Mouse (Mus musculus) cerebellum, postnatal 36 days (tissue): ENCODE results near the gene Guca2b.

ENCODE experiments used
- DNase-seq, 2 experiments: peaks; one replicate each; pipeline ENCODE4 v3.0.0; 2021 to 2022; ENCODE audit warnings: mixed read lengths in 2 of 2

The Guca2b gene

DNA sequence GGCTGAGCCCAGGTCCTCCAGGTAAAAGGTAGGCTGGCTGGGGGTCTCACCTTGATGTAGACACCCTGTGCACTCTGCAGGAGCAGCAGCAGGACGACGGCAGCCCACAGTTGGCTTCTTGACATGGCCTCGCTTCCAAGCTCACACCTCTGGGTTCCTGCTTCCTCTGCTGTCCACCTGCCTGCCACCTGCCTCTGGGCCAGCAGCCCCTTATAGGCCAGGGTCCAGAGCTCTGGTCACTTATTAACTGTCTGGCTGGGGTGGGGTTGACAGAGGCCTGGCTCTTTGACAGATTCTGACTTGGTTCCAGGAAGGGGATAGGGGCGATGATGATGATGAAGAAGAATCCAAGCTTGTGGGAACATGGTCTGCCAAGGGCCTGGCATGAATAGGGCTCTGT lies at the start of gene Guca2b:
TSS of gene Guca2b (minus strand) at position 224 of the 400 bp plus-strand sequence.
- no peak for DNase-seq

DNA sequence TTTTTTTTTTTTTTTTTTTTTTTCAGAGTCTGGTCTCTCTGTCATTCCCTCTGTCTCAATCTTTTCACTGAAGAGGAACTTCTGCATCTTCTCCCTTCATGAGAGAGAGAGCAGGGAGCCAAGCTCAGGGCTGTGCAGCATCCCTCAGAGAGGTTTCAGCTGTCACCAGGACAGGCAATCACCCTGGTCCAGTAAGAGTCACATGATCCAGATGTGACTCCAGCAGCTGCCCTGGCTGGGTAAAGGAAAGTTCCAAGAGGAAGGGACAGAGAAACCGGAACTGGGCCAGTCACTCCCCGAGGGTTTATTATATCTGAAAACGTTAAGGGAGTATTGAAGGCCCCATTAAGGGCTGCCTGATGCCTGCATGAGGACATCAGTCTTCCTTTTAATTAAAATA lies 49.0 kb upstream of the Guca2b start:
- DNase-seq: no peak

DNA sequence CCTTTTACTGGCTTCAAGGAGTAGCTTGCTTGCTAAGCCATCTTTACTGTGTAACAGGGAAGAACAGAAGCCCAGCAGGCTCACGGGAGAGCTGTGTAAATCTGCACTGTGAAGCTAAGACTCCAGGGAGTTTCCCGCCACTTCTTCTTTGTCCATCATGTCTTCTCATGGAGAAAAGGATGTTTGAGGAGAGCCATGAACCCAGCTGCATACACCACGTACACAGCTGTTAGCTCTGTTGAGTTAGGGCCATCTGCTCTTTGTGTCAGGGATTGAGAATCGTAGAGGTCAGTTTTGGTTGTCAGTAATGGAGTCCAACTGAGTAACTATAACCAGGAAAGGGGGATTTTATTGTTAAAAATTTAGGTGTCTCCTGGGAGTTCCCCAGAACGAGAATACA lies 48.6 kb upstream of the Guca2b start:
- no peak for DNase-seq

DNA sequence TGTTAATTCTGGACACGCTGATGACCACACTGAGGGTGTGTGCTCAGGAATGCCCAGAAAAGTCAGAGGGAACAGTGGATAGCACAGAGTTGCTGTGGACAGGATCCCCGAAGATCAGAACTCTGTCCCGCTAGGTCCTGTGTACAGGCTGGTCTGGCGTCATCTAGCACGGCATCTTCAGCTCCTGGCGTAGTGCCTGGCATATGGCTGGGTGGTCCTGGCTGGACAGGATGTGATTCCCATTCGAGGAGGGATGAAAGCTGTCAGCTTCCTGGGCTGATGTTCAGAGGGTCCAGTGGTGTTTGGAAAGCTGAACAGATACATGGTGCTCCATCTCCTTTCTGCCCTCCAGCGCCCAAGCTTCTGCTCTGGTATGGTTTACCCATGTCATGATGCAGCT lies 45.2 kb upstream of the Guca2b start:
- DNase-seq: no peak

DNA sequence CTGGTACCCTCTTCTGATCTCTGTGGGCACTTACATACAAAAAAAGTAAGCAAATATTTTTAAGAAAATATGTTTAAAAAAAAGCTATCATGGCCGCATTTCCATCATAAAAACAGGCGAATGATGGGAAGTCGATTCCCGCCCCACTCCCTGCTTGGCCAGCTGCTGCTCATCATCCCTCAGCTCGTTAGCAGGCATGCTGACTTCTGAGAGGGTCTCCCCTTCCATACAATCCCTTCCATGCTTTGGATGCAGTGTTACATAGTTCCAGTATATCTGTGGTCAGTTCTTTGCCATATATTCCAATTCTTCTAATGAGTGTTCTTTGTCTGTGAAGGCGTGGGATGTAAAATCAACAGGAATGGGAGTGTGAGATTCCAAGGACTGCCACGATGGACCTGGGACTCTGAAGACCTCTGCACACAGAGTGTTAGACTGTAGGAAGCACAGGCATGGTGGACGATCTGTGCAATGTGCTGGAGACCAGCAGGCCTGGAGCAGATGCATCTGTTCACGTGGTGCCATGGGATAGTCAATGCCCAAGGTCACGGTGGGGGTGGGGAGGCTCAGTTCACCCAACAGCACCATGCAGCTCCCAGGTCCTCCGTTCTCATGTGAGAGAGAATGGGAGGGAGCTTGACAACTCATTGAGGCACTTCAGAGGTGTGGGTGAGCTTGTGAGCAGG lies 42.7 kb upstream of the Guca2b start:
- no peak for DNase-seq

DNA sequence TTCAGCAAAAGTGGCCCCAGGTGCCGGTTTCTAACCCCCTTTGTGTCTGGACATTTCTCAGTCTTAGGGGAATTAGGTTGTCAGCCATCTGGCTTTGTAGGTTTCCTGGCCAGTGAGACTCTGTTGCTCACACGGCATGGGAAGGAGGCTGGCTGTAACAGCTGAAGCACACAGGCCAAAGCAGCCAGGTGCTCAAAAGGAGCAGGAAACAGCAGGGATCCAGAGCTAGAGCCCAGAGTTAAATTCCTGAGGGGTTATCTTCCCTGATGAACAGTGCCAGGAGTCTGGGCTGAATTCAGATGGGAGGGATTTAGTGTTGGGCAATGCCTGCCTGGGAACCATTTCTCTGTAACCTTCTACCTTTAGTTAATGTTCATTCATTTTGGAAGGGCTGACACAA lies 39.6 kb upstream of the Guca2b start:
- DNase-seq: peak in 1 of 2 experiments; percentile 25

DNA sequence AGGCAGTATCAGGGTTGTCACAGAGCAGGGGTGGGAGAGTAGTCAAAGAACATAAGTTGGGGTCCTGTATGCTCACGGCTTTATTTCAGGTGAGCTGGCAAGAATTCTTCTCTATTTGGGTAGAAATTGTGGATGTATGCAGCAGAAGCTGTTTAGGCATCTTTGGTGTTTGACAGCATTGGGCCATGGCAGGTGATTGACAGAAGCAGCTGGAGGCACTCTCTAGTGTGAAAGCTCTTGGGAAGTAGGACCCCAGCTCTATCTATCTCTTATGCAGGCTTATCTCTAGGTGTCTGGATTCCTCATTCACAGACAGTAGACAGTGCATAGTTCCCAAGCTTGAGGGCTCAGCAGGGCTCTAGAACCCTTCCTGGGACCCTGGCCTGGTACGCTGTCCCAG lies 27.0 kb upstream of the Guca2b start:
- no peak for DNase-seq

DNA sequence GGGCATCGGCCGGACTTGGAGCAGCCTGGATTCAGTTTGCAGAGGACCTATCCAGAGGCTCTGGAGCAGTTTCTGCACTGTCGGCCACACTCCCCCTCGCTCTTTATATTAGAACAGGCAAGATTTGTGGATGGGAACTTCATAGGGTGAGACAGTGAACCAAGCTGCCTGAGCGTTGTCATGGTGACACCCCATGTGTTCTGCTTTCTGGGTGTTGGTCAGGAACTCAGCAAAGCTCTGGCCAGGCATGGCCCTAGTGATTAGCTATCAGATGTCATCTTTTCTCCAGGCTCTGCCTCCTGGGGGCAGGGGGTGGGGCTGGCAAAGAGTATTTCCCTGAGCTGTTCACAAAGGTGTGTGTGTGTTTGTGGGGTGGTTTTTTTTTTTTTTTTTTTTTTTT lies 23.8 kb upstream of the Guca2b start:
- no peak for DNase-seq

DNA sequence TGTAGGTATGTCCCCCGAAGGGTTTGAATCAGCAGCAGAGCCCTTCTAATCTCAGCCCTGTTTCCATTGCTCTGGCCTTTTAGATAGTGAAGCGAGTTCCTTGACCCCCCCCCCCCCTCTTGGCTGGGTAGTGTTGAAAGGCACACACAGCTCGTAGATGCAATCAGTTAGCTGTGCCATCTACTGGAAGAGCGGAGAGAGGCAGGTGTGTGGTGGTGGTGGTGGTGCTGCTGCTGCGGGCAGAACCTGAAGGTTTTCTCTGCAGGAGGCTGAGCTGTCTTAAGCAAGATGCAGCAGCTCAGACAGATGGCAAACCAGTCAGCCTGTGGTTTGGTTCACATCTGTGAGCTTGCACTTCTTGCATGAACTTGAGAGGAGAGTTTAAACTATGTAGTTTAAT lies 13.9 kb upstream of the Guca2b start:
- DNase-seq: no peak

DNA sequence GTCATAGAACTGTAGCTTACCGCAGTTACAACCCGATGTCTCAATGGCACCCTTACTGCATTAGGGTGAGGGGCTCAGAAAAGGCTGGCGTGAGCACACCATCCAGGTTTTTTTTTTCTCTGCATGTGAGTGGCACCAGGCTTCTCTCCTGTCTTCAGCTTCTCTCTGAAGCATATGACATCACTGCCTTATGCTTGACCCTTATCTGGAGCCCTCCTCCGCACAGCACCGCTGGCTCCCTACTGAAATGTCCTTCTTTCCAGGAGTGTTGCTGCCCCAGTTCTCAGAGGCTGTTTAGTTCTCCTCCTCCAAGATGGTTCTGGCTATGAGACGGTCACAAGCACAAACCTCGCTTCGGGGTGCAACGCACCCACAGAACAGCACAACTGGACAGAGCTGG lies 12.4 kb upstream of the Guca2b start:
- no peak for DNase-seq

DNA sequence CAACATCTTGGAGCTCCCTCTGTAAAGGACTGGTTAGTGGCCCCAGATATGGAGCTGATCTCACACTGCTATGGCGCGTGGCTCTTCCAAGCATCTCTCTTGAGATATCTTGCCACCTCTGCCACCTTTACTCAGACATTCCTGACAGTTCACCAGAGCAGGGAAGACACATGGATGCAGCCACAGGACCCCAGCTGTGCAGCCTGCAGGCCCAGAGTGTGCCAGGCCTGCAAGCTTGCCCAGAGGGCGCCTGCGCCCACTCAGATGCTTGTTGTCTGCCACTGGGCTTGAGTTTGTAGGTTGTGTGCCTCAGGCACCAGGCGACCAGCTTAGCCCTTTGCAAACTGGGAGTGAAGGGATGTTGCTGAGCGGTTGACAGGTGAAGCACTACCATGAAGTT lies 12.0 kb upstream of the Guca2b start:
- DNase-seq: no peak

DNA sequence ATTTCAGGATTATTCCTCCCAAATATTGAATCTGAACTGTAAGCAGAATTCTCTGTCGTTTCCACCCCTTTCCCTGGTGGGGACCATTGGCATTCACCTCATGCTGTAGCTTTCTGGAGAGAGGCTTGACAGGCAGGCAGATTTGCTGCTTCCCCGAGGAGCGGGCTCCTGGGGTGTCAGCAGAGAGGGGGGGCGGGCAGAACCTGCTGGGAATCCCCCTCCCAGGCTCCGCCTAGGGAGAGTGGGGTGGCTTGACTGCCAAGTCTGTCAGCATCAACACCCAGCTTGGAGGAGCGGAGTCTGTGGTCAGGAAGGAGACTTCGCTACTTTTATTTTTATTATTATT lies 11.4 kb upstream of the Guca2b start:
- no peak for DNase-seq

DNA sequence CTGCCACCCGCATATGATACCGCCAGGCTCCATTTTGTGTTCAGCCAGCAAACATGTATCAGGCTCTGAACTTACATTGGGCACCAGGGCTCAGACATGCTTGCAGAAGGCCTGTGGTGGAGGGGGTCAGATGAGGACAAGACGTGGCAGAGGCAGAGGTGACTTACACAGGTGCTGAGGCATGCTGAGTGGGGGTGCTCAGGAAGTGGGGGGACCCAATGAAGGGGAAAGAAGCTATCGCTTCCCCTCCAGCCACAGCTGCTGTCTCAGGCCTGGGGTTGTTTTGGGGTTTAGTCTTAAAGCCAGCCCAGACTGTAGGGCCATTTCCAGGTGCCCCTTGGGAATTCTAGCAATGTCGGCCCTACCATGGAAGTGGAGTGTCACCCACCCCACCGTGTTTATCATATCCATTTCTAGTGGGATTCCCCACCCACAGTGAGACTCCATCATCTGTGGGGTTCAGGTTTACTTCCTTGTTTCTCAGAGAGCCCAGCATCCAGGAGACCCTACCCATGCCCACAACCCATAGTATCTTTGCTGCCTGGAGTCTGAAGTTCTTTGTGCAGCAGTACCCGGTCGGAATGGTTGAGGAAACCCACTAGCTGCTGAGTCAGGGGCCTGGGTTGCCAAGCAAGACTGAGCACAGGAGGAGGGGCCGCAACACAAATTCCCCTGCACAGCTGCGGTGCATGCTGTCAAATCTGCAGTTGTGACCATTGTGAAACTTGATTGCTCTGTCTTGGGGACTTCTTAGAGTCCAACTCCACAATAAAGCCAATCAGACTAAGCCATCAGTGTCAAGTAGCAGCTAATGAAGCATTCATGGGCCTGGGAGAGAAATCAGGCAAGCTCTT lies 10.8 kb upstream of the Guca2b start:
- DNase-seq: no peak

DNA sequence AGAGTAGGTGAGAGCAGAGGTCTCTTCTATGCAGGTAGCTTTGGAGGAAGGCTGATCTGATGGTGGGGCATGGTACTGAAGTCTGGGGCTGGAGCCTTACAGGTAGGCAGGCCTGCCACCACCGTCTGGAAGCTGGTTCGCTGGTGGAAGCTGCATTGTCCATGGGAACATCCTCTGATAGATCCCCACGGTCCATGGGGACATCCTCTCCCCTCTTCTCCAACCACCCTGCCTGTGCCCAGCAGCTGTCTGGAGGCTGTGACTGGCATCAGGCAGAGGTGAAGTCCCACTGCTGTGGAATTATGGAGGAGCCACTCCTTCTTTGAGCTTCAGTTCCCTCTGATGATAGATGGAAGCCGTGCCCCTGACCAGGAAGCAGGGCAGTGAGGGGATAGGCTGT lies 9.8 kb upstream of the Guca2b start:
- DNase-seq: no peak

DNA sequence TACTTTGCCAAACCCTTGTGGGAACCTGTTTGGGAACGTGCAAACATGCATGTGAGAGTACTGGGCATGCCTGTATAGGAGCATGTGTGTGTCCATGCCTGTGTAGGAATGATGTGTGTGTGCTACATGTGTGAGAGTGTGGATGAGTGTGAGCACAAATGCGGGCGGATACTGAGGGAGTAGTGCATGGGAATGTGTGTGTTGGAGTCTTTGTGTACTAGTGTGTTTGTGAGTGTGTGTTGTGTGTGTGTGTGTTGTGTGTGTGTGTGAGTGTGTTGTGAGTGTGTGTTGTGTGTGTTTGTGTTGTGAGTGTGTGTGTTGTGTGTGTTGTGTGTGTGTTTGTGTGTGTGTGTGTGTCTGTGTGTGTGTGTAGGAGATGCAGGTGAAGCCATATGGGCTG lies 9.4 kb upstream of the Guca2b start:
- DNase-seq: no peak

DNA sequence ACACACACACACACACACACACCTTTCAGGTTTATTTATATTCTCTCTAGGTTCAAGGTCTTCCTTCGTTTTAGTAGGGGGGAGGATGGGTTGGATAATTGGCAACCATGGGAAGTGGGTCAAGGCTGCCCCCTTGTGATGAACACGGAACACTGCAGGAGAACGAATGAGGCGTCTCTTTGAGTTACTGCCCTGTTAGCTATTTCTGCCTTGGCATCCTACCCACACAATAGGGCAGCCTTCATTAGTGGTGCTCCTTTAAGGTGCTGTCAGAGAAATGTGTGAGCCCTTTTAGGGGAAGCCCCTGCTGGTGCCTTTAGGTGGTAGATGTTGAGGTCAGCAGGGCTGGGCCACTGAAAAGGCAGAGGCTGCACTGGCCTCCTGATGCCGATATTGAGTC lies 8.7 kb upstream of the Guca2b start:
- DNase-seq: peak; percentile 41 to 45

DNA sequence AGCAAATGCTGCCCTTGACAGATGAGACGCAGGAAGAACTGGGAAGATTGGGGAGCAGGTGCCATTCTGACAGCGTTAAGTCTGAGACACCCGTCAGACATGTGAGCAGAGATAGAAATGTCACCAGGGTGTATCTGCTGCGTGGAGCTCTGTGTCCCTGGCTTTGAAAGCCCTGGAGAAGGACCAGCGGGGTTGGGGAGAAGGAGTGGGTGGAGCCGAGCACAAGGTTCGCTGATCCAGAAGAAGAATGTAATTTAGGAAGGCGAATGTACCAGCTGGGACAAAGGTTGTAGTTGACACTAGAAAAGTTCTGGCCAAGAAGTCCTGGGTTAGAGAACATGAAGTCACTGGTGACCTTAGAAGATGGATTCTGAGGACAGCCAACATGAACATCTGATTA lies 7.4 kb upstream of the Guca2b start:
- no peak for DNase-seq

DNA sequence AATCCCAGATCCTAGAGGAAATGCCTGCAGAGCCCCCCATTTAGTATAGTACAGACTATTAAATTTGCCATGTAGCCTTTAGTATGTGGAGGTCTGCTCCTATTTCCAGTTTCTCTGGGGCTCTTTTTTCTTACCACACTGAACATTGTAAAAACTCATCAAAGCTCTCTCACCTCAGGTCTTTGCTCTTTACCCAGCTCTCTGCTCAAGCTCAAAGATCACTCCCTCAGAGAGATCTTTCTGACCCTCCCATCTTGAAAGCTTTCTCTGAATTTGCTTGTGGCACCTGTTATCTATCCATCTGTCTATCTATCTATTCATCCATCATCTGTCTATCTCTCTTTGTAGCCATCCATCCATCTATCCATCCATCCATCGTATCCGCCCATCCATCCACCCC lies 6.4 kb upstream of the Guca2b start:
- no peak for DNase-seq

DNA sequence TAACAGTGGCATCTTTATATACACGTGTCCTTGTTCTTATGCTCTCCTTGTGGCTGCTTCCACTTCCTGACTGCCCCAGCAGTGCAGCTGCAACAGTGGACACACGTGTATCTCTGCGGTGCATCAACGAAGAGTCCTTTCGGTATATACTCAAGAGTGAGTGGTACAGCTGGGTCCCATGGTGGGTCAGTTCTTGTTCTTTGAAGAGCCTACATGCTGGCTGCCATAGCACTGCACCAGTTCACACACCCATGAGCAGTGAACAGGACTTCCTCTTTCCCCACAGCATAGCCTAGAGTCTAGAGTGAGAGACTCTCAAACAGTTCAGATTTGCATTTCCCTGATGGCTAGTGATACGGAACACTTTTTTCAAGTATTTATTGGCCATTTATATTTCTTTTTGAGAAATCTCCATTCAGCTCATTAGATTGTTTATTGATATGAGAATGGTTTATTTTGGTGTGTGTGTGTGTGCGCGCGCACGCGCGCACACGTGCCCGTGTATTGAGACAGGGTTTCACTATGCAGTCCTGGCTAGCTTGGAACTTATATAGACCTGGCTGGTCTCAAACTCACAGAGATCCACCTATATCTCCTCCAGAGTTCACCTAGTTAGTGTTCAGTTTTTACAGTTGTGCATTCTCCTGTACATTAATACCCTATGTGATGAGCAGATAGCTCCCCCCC lies 4.8 kb upstream of the Guca2b start:
- DNase-seq: no peak

DNA sequence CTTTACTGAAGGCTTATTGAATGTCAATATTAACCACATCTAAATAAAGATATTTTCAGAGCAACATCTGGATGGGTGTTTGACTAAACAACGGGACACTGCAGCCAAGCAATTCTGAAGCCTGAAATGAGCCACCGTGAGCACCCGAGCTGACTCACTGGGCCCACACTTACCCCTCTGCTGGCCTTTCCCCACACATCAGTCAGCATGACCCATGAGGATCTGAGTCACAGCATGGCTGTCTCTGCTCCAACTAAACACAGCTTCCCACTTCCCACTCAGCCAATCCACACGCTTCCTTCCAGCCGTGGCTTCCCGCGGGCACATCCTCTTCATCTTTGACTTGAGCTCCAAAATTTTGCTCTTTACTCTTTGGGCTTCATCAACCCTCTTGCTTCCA lies 4.2 kb upstream of the Guca2b start:
- no peak for DNase-seq

DNA sequence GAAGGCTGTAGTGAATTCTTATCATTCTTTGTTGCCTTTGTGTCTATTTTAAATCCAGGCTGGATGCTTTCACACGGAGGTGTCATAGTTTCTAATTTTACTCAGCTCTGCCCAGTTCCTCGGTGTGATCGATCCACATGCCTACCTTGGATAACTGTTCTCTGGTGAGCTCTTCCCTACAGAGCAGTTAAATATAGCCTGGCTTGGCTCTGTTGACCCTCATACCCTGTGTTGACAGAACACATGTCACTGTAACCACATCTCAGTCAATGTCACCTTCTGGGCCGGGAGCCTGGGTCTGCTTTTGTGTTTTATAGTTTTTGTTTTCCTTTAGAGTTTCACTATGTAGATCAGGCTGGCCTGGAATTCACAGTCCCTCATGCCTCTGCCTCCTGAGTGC lies 3.4 kb upstream of the Guca2b start:
- DNase-seq: no peak

DNA sequence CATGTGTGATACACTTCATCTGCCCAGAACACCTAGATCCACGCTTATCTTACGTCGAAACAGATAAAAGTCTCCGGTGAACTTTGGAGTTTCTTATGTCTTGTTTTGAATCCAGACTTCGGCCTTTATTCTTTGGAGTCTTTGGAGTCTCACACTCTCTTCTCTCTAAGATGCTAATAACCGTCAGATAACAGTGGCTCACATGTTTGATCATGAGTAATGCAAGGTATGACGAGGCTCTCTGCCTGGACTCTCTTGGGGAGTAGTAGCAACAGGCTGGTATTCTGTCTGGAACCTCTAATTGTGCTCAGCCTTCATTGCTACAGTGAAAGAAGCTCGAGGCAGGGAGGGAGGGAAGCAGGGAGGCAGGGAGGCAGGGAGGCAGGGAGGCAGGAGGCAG lies 1.3 kb upstream of the Guca2b start:
- DNase-seq: no peak

DNA sequence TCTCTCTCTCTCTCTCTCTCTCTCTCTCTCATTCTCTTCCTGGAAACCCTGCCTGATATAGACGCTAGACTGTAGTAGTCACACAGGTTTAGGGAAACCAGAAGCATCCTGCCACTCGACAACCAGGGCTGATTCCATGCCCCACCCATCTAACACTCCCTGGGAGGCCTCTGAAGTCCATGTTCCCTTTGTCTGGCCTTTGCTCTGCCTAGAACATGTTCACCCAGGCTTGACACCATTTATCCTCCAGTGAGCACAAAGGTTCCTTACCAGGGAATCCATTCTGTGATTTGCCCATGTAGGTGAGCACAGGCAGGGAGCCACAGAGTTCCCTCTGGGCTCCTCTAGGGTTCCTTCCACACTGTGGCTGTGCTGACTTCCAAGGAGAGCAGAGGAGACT lies 508 bp downstream of the Guca2b start:
- no peak for DNase-seq

DNA sequence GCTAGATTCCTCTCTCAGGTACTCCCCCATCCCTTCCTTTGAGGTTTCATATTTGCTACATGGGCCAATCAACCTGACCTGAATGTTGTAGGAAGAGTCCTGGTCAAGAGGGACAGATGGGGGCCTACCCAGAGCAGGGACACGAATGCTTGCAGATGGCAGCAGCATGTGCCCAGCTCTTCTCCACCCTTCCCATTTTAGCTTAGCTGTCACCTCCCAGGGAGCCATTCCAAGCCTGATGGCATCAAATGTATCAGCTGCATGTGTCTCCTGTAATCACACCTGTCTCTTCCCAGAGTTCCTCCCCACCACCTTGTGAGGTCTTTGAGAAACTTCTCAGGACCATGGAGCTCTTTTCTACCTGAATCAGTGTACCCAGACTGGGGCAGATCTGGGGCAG lies 1.7 kb downstream of the Guca2b start:
- no peak for DNase-seq
